Mouse (Mus musculus) intestine, postnatal 0 days (tissue): ENCODE data around the gene Ddrgk1. TPM values are rescaled to one million over a fixed set of nuclear protein-coding genes. Genes with fewer than 3 reads are reported as not detected.

Source experiments
- ATAC-seq: fragments of 200-750 bp; cut with Nextera tagmentation; 2 replicates; pipeline ENCODE4 v1.8.0; 2017; ENCODE audit warnings: mild to moderate bottlenecking, moderate TSS enrichment, moderate library complexity
- H3K27ac ChIP-seq: fragments of 300-500 bp; sonication (generic); 2 replicates; pipeline ENCODE4 v1.5.1; 2014; ENCODE audit warnings: mild to moderate bottlenecking, low read depth, low read length, moderate library complexity
- H3K27me3 ChIP-seq: fragments of 300-500 bp; sonication (generic); replicated peaks from 2 replicates; pipeline ENCODE4 v1.6.1; 2014; ENCODE audit warnings: low read length, mixed read lengths; ENCODE audit not compliant: control insufficient read depth, insufficient read depth
- H3K36me3 ChIP-seq: fragments of 300-500 bp; sonication (generic); 2 replicates; pipeline ENCODE4 v1.6.1; 2014; ENCODE audit warnings: mild to moderate bottlenecking, moderate library complexity; ENCODE audit not compliant: control insufficient read depth, insufficient read depth
- H3K4me1 ChIP-seq: fragments of 300-500 bp; sonication (generic); replicated peaks from 2 replicates; pipeline ENCODE4 v1.6.1; 2014; ENCODE audit warnings: antibody characterized with exemption, low read length, mixed read lengths; ENCODE audit not compliant: control insufficient read depth, insufficient read depth
- H3K4me2 ChIP-seq: fragments of 300-500 bp; sonication (generic); replicated peaks from 2 replicates; pipeline ENCODE4 v1.6.1; 2014; ENCODE audit warnings: low read depth, mild to moderate bottlenecking, moderate library complexity
- H3K4me3 ChIP-seq: fragments of 300-500 bp; sonication (generic); 2 replicates; pipeline ENCODE4 v1.5.1; 2014; ENCODE audit warnings: low read depth, low read length
- H3K9ac ChIP-seq: fragments of 300-500 bp; sonication (generic); 2 replicates; pipeline ENCODE4 v1.6.1; 2014; ENCODE audit warnings: mild to moderate bottlenecking, low read depth, low read length
- H3K9me3 ChIP-seq: fragments of 300-500 bp; sonication (generic); 2 replicates; pipeline ENCODE4 v1.6.1; 2016; ENCODE audit warnings: mixed run types; ENCODE audit not compliant: control insufficient read depth
- CTCF ChIP-seq: sonication (generic); IDR thresholded peaks from 2 replicates; pipeline ENCODE4 v1.5.1; 2016; ENCODE audit warnings: low read depth, mild to moderate bottlenecking, control low read depth, antibody characterized with exemption, moderate library complexity
- WGBS: fragments of 180-500 bp; shearing (Covaris S2); extraction: QIAGEN DNeasy Blood & Tissue Kit; methylation state at CpG from one replicate; pipeline ENCODE4 v1.1.7; 2014; 5-methylcytosine and 5-hydroxymethylcytosine counted together
- polyA plus RNA-seq: library from polyadenylated mRNA; unstranded; fragments of >200 nt; fragmentation: Nextera tagmentation; extraction: Ambion mirVana; gene quantifications from 2 replicates; pipeline ENCODE4 v1.2.1, GENCODE M21; 2015

Ddrgk1 gene
- polyA plus RNA-seq, 1 experiment from 2014 or later, result 118 TPM

DNA sequence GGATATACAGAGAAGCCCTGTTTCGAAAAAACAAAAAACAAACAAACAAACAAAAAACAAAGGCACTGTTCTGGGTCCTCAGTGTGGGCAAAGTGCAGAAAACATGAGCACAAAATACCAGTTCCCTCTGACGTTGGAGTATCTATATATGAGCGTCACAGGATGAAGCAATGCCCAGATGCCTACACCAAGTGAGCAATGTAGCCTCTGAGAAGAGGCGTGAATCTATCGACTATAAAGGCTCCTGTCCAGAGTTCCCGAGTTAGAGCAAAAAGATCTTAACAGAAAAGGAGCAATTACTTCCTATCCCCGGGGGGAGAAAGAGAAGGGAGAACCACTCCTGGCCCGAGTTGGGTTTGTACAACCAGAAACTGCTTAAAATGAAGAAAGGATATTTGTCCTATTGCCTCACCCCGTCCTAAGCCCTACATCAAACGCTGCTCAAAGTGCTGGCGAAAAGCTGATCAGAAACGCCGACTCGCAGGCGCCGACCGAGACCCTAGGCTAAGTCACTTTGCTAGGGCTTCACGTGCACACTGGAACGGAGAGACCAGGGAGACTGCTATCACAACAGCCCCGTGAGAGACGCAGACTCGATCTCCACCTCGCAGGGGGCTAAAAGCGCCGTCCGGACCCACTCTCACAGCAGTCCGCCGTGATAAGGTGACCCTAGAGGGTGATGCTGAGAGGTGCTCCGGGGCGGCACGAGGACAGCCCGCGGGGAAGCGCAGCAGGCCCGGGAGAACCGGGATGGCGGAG is 35.2 kb downstream of the Ddrgk1 start:
- no peak for TF ChIP-seq CTCF
- WGBS, result 2% methylated on average over 37 of the region's 37 CpGs
- no peaks in the 10 kb centered on the region for H3K27me3 ChIP-seq
- H3K27ac ChIP-seq, result peak overlapping the region; percentile 72
- H3K36me3 ChIP-seq, result peaks cover 21% of the 10 kb centered on the region
- H3K9ac ChIP-seq, result peak overlapping the region; percentile 92
- H3K4me2 ChIP-seq, result peak overlapping the region; percentile 67
- H3K4me3 ChIP-seq, result peak overlapping the region; percentile 90
- ATAC-seq, result peak; percentile 54
- H3K4me1 ChIP-seq, result peaks cover 3% of the 10 kb centered on the region; the same call in 1 of the 2 replicates
- H3K9me3 ChIP-seq, result no peaks in the 10 kb centered on the region

DNA sequence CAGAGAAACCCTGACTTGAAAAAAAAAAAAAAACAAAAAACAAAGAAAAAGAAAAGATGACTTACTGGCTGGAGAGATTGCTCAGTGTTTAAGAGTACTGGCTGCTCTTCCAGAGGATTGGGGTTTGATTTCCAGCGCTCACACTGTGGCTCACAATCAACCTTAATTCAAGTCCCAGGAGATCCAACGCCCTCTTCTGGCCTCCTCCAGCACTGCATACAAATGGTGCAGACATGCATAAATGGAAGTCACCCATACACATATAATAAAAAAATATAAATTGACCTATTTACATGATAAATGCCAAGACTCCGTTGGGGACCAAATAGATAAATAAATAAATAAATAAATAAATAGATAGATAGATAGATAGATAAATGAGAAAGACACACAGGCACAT is 36.0 kb downstream of the Ddrgk1 start:
- Histone ChIP-seq H3K4me1 (peaks cover 3% of the 10 kb centered on the region; the same call in 1 of the 2 replicates), H3K4me3 (no peak overlapping the region), H3K27ac (no peak overlapping the region), H3K9ac (no peak overlapping the region), H3K4me2 (peak overlapping the region; percentile 67), H3K36me3 (peaks cover 13% of the 10 kb centered on the region), H3K9me3 (no peaks in the 10 kb centered on the region), H3K27me3 (no peaks in the 10 kb centered on the region)
- TF ChIP-seq CTCF, result peak; percentile 45; the same call in 1 of the 2 replicates
- no peak for ATAC-seq
- 66% methylated on average over 3 of the region's 3 CpGs for WGBS

DNA sequence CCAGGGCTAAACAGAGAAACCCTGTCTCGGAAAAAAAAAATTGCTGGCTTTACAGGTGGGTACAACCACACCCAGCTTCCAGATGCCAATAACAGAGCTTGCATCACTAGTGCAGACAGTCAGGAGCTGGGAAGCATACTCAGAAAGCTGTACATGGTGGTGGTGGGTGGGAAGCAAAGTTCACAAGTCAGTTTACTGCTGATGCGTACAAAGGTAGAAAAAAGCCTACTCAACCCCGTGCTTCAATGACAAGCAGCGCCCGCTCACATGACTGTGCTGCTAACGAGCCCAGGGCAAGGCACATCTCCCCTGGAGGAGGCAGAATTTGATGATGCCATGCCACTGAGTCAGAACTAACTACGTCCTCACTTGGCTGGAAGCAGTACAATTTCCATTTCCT is 45.5 kb downstream of the Ddrgk1 start:
- H3K27me3 ChIP-seq, result no peaks in the 10 kb centered on the region
- no peaks in the 10 kb centered on the region for H3K9me3 ChIP-seq
- peaks cover 20% of the 10 kb centered on the region for H3K36me3 ChIP-seq
- TF ChIP-seq CTCF, result no peak
- H3K4me2 ChIP-seq, result no peak overlapping the region
- peak overlapping the region; percentile 50; the same call in 1 of the 2 replicates for H3K27ac ChIP-seq
- ATAC-seq, result peak; percentile 82
- WGBS, result 68% methylated on average over 7 of the region's 7 CpGs
- no peaks in the 10 kb centered on the region for H3K4me1 ChIP-seq
- H3K9ac ChIP-seq, result no peak overlapping the region
- H3K4me3 ChIP-seq, result no peak overlapping the region

DNA sequence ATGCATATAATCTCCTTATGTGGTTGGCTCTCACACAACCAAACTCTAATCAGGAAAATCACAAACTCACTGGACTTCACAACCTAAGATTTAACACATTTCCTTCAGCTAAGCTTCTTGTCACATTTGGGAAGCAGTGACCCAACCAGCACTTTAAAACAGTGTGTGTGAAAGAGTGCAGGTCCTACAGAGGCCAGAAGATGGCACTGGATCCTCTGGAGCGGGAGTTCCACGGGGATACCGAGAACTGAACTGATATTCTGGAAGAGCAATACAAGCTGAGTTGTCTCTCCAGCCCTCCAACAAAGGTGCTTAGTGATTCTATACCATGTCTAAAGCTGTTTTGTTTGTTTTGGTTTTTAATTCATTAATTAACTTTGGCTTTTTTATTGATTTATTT is 51.4 kb downstream of the Ddrgk1 start:
- 68% methylated on average over 3 of the region's 3 CpGs for WGBS
- H3K27me3 ChIP-seq, result no peaks in the 10 kb centered on the region
- ATAC-seq, result no peak
- peak; percentile 74 for TF ChIP-seq CTCF
- peaks cover 8% of the 10 kb centered on the region; the same call in 1 of the 2 replicates for H3K36me3 ChIP-seq
- no peak overlapping the region for H3K27ac ChIP-seq
- no peaks in the 10 kb centered on the region for H3K4me1 ChIP-seq
- no peak overlapping the region for H3K9ac ChIP-seq
- no peak overlapping the region for H3K4me2 ChIP-seq
- H3K4me3 ChIP-seq, result no peak overlapping the region
- no peaks in the 10 kb centered on the region for H3K9me3 ChIP-seq

Other genes with a start within 250 kb of the Ddrgk1 start
- gene Vps16, start 240.3 kb downstream of the Ddrgk1 start, polyA plus RNA-seq, result 35.2 and 39.6 TPM in 2 replicates
- gene Pced1a, start 240.0 kb downstream of the Ddrgk1 start, polyA plus RNA-seq, result 5.3 and 6.1 TPM in 2 replicates
- 27.4 and 28.2 TPM in 2 replicates for gene Ptpra, start 214.4 kb downstream of the Ddrgk1 start, polyA plus RNA-seq
- gene Mrps26, start 100.9 kb downstream of the Ddrgk1 start, polyA plus RNA-seq, result 68.0 and 70.6 TPM in 2 replicates
- not detected in 2 replicates for gene Oxt, start 88.5 kb downstream of the Ddrgk1 start, polyA plus RNA-seq
- not detected in 2 replicates for gene Avp, start 82.1 kb downstream of the Ddrgk1 start, polyA plus RNA-seq
- gene Fastkd5, start 34.6 kb downstream of the Ddrgk1 start, polyA plus RNA-seq, result 6.4 and 6.8 TPM in 2 replicates
- gene Ubox5, start 34.6 kb downstream of the Ddrgk1 start, polyA plus RNA-seq, result 4.2 and 4.5 TPM in 2 replicates
- 9.7 and 11.4 TPM in 2 replicates for gene Lzts3, start 21.9 kb downstream of the Ddrgk1 start, polyA plus RNA-seq
- gene Itpa, start 3.0 kb upstream of the Ddrgk1 start, polyA plus RNA-seq, result 59.1 and 60.8 TPM in 2 replicates
- 0.14 TPM in 1 of 2 replicates, not detected in the other for gene Slc4a11, start 32.9 kb upstream of the Ddrgk1 start, polyA plus RNA-seq
- gene 4930402H24Rik, start 241.7 kb upstream of the Ddrgk1 start, polyA plus RNA-seq, result 9.0 and 10.6 TPM in 2 replicates
- 3.1 and 3.7 TPM in 2 replicates for gene Atrn, start 241.8 kb upstream of the Ddrgk1 start, polyA plus RNA-seq